Mouse (Mus musculus) ES-Bruce4 (cell line): Measurements from ENCODE around the gene Prtg.

Source experiments
- CTCF ChIP-seq: IDR thresholded peaks from one replicate; pipeline ENCODE4 v1.8.1; 2011; ENCODE audit warnings: low read depth, low read length
- EP300 ChIP-seq: IDR thresholded peaks from 2 replicates; pipeline ENCODE4 v1.6.1; 2011; ENCODE audit warnings: low read depth, low read length; ENCODE audit not compliant: insufficient read depth
- POLR2A ChIP-seq: IDR thresholded peaks from one replicate; pipeline ENCODE4 v1.8.1; 2011; ENCODE audit warnings: low read length; ENCODE audit not compliant: insufficient read depth

- TF ChIP-seq POLR2A (no peak), CTCF (no peak), EP300 (no peak)
Observed at GRCm38 (mm10) chr9:72868774-72869173, 62.1 kb downstream of the Prtg start.
